Mouse (Mus musculus): ENCODE measurements at regions not wholly inside any gene's neighbourhood (a gene's known extent, or its start where the extent isn't known, plus 50 kb on each side); places are given as distances from the start of the nearest gene placed in this dataset.

DNA sequence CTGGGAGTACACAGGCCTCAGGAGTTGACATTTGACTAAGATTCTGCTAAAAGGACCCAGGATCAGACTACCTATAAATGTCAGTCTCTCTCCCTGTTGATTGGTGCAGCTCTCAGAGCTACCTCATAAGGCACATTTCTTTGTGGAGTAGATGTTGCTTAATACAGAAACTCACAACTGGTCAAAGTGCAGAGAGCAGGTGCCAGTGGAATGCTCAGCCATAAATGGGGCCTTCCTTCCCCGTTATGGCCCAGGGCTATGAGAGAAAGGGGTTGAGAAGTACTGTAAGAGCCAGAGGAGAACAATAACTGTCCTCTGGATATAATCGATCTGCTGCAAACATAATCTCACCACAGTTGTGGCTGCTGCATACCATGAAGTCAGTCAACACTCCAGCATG lies 290.7 kb downstream of the Nkx6-1 start:
- TF ChIP-seq CTCF (IDR thresholded peaks at IDR 0.05; ENCODE audit: borderline replicate concordance, insufficient read depth, low read length) (no peak), POLR2A (IDR thresholded peaks at IDR 0.05; ENCODE audit: low read depth, low read length) (no peak)
